Mouse (Mus musculus) left cerebral cortex, postnatal 10 days (tissue): Measurements from ENCODE around the gene Vcam1. TPM values are rescaled to one million over a fixed set of nuclear protein-coding genes. Genes with fewer than 3 reads are reported as not detected.

Experiments
- DNase-seq, 2 experiments: peaks; one replicate each; pipeline ENCODE4 v3.0.0; 2021 to 2022; ENCODE audit warnings: low spot score in 2 of 2, mixed read lengths in 1 of 2; ENCODE audit errors: extremely low spot score in 1 of 2
- intact Hi-C: fragments of 180-260 bp; cut with DNase I; formaldehyde crosslinking; loops from one replicate; pipeline ENCODE4 v1.15.1; 2025
- total RNA-seq, 2 experiments: library from RNA; stranded (reverse); gene quantifications; 2 replicates each; pipeline ENCODE4 v1.2.3; 2021

Vcam1 gene
- total RNA-seq, 2 experiments from 2014 or later, result 37.6 to 39.3 TPM

DNA sequence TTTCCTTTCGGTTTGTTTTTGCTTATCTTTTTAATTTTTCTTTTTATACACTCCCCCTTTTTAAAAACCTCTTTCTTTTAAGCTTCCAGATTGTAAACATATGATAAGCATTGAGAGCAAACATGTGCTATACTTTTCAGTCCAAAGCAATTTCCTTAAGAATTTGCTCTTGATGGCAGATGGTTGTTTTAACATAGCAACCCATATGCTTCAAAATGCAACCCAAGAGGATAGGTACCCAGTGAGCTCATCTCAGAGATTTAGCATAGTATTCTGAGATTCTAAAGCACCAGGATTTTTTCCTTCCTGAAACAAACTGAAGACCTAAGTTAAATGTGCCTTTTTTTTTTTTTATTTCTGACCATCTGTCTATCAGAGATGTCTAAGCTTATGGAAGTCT is 28.6 kb downstream of the Vcam1 start:
- intact Hi-C loops, result no loop called here
- peak in 1 of 2 experiments; percentile 34 for DNase-seq

- intact Hi-C loops, result no loop called here
- DNase-seq, result no peak
These were observed 33.6 kb downstream of the Vcam1 start for GRCm38 (mm10) chr3:116095934-116096333.

- intact Hi-C loops, result no loop called here
- DNase-seq, result no peak
These were observed 34.2 kb downstream of the Vcam1 start for GRCm38 (mm10) chr3:116095312-116095711.

- intact Hi-C loops, result no loop called here
- DNase-seq, result no peak
These were observed 34.6 kb downstream of the Vcam1 start for GRCm38 (mm10) chr3:116094886-116095285.

GRCm38 (mm10) chr3:116094288-116094687 is 35.2 kb downstream of the Vcam1 start:
- intact Hi-C loops, result no loop called here
- no peak for DNase-seq

- intact Hi-C loops, result no loop called here
- DNase-seq, result no peak
These were observed 36.9 kb downstream of the Vcam1 start for GRCm38 (mm10) chr3:116092547-116092946.

DNA sequence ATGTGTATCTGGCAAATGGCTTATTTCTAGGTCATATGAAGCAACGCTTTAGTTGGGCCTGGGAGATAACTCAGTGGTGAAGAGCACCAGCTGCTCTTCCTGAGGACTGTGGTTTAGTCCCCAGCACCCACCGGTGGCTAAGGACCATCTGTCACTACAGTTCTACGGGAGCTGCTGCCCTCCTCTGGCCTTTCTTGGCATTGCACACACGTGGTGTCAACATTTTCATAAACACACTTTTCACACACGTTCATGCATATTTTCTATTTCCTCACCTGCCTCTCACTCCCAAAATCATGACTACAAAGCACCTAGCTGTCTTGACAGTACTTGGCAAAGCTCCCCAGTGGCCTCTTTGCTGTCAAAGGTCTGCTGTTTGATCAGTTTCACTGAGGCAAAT is 37.8 kb downstream of the Vcam1 start:
- DNase-seq, result no peak
- intact Hi-C loops, result no loop called here

DNA sequence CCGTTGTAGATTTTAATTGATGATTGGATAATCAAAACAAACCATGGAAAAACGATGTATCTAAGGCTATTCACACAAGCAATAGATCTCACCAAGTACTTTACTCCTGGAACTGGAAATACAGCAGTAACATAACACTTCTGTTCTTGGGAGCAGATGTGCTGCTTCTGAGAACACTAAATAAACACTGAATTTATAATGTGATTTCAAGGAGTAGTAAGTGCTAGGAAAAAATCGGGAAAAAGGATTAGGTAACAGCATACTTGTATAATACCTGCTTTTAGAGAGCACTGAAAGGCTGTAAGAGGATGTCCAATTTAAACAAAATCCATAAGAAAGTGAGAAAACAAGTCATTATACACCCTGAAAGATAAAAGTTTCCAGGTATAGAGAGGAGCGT is 43.5 kb downstream of the Vcam1 start:
- no peak for DNase-seq
- intact Hi-C loops, result no loop called here

DNA sequence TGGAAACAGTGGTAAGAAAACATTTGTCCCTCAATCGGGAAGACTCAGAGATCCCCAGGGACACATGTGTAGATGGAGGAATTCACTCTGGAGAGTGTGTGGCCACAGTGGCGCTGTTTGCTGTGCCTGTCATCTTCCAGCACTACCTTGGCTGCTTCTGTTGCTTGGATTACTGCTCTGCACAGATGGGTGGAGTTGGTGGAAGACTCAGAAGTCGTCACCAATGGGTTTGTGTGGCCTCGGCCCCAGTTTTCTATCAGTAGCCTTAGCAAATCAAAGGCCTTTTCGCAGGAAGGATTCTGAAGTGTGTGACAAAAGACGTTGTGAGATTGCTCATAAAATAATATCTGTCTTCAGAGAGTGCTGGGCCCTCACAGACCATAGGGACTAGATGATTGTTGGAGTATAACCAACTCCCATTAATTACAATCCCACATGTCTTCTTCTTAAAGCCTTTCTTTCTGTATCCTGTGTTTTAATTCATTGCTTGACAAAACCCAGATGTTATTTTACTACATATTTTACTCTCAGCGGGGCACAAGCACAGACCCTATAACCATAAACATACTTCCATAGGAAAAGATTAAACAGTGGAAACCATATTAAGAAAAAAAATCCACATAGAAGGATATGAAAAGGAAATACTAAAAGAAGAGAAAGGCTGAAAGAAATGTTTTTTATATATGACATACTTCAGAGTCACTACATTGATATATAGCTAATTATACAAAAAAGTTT is 48.4 kb downstream of the Vcam1 start:
- intact Hi-C loops, result no loop called here
- no peak for DNase-seq

- no peak for DNase-seq
- intact Hi-C loops, result no loop called here
These were observed 49.2 kb downstream of the Vcam1 start for GRCm38 (mm10) chr3:116080166-116080788.

DNA sequence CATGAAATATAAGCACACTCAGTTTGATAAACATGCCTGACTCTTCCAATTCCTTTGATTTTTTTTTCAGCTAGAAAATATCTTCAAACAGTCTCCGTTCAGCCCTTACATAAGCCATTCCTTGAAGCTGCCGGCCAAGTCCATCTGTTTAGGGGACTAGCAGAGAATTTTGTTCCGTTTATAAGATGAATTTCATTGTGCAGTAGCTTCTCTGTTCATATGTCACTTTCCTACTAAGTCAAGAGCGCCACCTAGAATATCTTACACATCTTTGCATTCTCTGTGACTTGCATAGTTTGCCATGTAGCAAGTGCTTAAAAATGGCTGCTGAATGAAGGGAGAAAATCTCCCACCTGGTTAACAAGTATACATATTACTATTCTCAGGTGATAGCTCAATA is 51.0 kb downstream of the Vcam1 start:
- peak in 1 of 2 experiments; percentile 16 for DNase-seq
- intact Hi-C loops, result no loop called here

DNA sequence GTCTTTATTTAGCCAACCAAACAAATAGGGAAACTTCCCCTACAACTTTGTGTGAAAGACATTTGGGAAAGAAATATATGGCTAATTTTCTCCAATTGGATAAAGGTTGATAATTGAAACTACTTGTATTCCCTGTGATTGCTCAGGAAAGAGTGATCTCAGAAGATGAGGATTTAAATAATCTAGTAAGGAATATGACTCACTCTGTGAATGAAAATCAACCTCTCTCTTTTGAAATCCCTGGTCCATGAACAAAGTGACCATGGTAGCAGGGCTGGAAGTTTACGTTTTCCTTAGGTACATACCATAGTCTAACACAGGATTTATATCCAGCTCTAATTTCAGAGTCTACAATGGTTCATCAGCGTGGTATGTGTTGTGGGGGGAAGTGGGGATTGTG is 52.7 kb downstream of the Vcam1 start:
- intact Hi-C loops, result no loop called here
- no peak for DNase-seq

DNA sequence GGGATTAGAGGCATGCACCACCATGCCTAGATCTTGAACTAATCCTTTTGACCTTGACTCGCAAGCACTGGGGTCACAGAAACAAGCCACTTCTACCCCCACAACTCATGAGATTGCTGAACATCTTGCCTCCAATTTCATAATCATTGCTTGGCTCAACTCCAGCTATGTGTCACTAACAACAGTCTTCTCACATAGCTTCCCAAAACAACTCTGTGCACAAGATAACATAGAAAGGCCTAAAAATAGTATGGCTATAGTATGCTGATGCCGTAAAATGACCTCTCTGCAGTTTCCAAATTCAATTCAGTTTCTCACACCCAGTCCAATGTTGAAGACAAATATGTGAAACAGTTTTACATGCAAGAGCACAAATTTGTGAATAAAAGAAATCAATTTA is 56.9 kb downstream of the Vcam1 start:
- intact Hi-C loops, result no loop called here
- no peak for DNase-seq

DNA sequence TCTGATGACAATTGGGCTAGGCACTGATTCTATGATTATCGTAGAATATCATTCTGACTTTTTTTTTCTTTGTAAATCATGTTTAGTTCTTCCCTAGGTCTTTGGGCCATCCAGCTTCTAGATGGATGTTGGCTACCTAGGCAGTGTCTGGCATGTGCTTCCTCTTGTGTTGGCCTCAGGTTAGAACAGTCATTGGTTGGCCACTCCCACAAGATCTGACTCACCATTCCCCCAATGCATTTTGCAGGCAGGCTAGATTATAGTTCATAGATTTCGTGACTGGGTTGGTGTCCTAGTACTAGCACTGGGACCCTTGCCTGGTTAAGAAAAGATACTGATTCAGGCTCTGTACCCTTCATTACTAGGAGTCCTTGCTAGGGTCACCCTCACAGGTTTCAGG is 67.3 kb downstream of the Vcam1 start:
- intact Hi-C loops, result no loop called here
- no peak for DNase-seq

GRCm38 (mm10) chr3:116060320-116060719 is 69.2 kb downstream of the Vcam1 start:
- intact Hi-C loops, result no loop called here

More at GRCm38 (mm10) chr3:116060320-116060719, 69.2 kb downstream of the Vcam1 start:
- no peak for DNase-seq

Other genes with a start within 250 kb of the Vcam1 start
- 10 to 100 TPM; 12.9 to 13.6 TPM for gene Dph5, start 241.9 kb downstream of the Vcam1 start, total RNA-seq
- 10 to 100 TPM; 24.8 to 31.7 TPM for gene Slc30a7, start 122.3 kb downstream of the Vcam1 start, total RNA-seq
- gene Extl2, start 122.2 kb downstream of the Vcam1 start, total RNA-seq, result 10 to 100 TPM; 62.4 to 67.1 TPM
- gene Gpr88, start 123.8 kb upstream of the Vcam1 start, total RNA-seq, result 10 to 100 TPM; 58.0 to 83.2 TPM